Mouse (Mus musculus) MEL (cell line): Measurements from ENCODE around the gene Fam234b. TPM values are rescaled to one million over a fixed set of nuclear protein-coding genes. Genes with fewer than 3 reads are reported as not detected.
A peak's percentile ranks its signal among the peaks of the same experiment; 100 is the strongest.

Source experiments
- DNase-seq: peaks from one replicate; pipeline ENCODE4 v3.0.0; 2011; ENCODE audit warnings: low read depth, low spot score
- H3K27ac ChIP-seq: 2 replicates; pipeline ENCODE4 v1.5.1; 2012; ENCODE audit warnings: low read depth, mild to moderate bottlenecking, control low read depth, low read length, moderate library complexity; ENCODE audit not compliant: control insufficient read depth
- H3K27me3 ChIP-seq, 2 experiments: fragments of 150-350 bp in 1 of 2; sonication (generic) in 1 of 2; 2 replicates each; pipeline ENCODE4 v1.6.1; 2012; ENCODE audit warnings: low read length in 2 of 2, mild to moderate bottlenecking in 2 of 2, improper control_type of control experiment in 1 of 2, moderate library complexity in 1 of 2; ENCODE audit not compliant: insufficient read depth in 2 of 2, control insufficient read depth in 1 of 2
- H3K36me3 ChIP-seq, 2 experiments: 2 replicates each; pipeline ENCODE4 v1.6.1; 2012 to 2014; ENCODE audit warnings: low read length in 2 of 2, improper control_type of control experiment in 1 of 2, inconsistent platforms in 1 of 2, mild to moderate bottlenecking in 1 of 2; ENCODE audit not compliant: insufficient read depth in 2 of 2, control insufficient read depth in 1 of 2
- H3K4me1 ChIP-seq, 2 experiments: fragments of 150-350 bp in 1 of 2; sonication (generic) in 1 of 2; 2 replicates each; pipeline ENCODE4 v1.6.1; 2012; ENCODE audit warnings: low read length in 2 of 2, improper control_type of control experiment in 1 of 2, mild to moderate bottlenecking in 1 of 2; ENCODE audit not compliant: insufficient read depth in 2 of 2, control insufficient read depth in 1 of 2
- H3K4me3 ChIP-seq, 2 experiments: fragments of 150-350 bp in 1 of 2; sonication (generic) in 1 of 2; 2 replicates each; pipeline ENCODE4 v1.5.1; 2012; ENCODE audit warnings: low read depth in 2 of 2, low read length in 2 of 2, mild to moderate bottlenecking in 2 of 2, moderate library complexity in 2 of 2, control low read depth in 1 of 2, improper control_type of control experiment in 1 of 2; ENCODE audit not compliant: control insufficient read depth in 1 of 2, insufficient read depth in 1 of 2
- H3K79me2 ChIP-seq: 2 replicates; pipeline ENCODE4 v1.6.1; 2012; ENCODE audit warnings: mild to moderate bottlenecking, low read length, moderate library complexity; ENCODE audit not compliant: control insufficient read depth, poor library complexity, insufficient read depth
- H3K9ac ChIP-seq: 2 replicates; pipeline ENCODE4 v1.6.1; 2012; ENCODE audit warnings: low read depth, mild to moderate bottlenecking, control low read depth, low read length, moderate library complexity; ENCODE audit not compliant: control insufficient read depth, poor library complexity, severe bottlenecking
- H3K9me3 ChIP-seq: fragments of 150-350 bp; sonication (generic); replicated peaks from 2 replicates; pipeline ENCODE4 v1.6.1; 2012; ENCODE audit warnings: mild to moderate bottlenecking, low read length, improper control_type of control experiment, moderate library complexity; ENCODE audit not compliant: insufficient read depth
- BHLHE40 ChIP-seq: IDR thresholded peaks from 2 replicates; pipeline ENCODE4 v1.6.1; 2012; ENCODE audit warnings: low read depth, mild to moderate bottlenecking, inconsistent platforms, low read length, improper control_type of control experiment, borderline replicate concordance
- CHD2 ChIP-seq: IDR thresholded peaks from 2 replicates; pipeline ENCODE4 v1.6.1; 2011; ENCODE audit warnings: low read length, improper control_type of control experiment
- CTCF ChIP-seq, 3 experiments: IDR thresholded peaks in 2 of 3; conservative IDR thresholded peaks in 1 of 3; 2 replicates each; pipeline ENCODE4 v1.5.1; 2011 to 2012; ENCODE audit warnings: low read length in 3 of 3, low read depth in 2 of 3, mild to moderate bottlenecking in 2 of 3, improper control_type of control experiment in 1 of 3, inconsistent platforms in 1 of 3, mixed read lengths in 1 of 3, moderate library complexity in 1 of 3; ENCODE audit not compliant: control insufficient read depth in 1 of 3, insufficient read depth in 1 of 3, poor library complexity in 1 of 3, severe bottlenecking in 1 of 3
- ELF1 ChIP-seq: IDR thresholded peaks from 2 replicates; pipeline ENCODE4 v1.6.1; 2014; ENCODE audit warnings: low read depth, mild to moderate bottlenecking, inconsistent platforms, low read length, improper control_type of control experiment, moderate library complexity
- EP300 ChIP-seq, 2 experiments: IDR thresholded peaks; 2 replicates each; pipeline ENCODE4 v1.6.1; 2011; ENCODE audit warnings: improper control_type of control experiment in 2 of 2, low read length in 2 of 2, low read depth in 1 of 2, mild to moderate bottlenecking in 1 of 2
- ETS1 ChIP-seq: IDR thresholded peaks from 2 replicates; pipeline ENCODE4 v1.6.1; 2012; ENCODE audit warnings: low read depth, mild to moderate bottlenecking, inconsistent platforms, low read length, improper control_type of control experiment, moderate library complexity
- GABPA ChIP-seq: IDR thresholded peaks from 2 replicates; pipeline ENCODE4 v1.6.1; 2012; ENCODE audit warnings: low read depth, mild to moderate bottlenecking, inconsistent platforms, low read length, improper control_type of control experiment, moderate library complexity
- HCFC1 ChIP-seq: IDR thresholded peaks from 2 replicates; pipeline ENCODE4 v1.6.1; 2012; ENCODE audit warnings: low read depth, mild to moderate bottlenecking, inconsistent platforms, low read length, improper control_type of control experiment, moderate library complexity
- MAFK ChIP-seq: IDR thresholded peaks from 2 replicates; pipeline ENCODE4 v1.6.1; 2011; ENCODE audit warnings: low read depth, mild to moderate bottlenecking, low read length, improper control_type of control experiment, borderline replicate concordance
- MAX ChIP-seq: IDR thresholded peaks from 2 replicates; pipeline ENCODE4 v1.6.1; 2011; ENCODE audit warnings: low read length, improper control_type of control experiment
- MYB ChIP-seq: IDR thresholded peaks from 2 replicates; pipeline ENCODE4 v1.6.1; 2011; ENCODE audit warnings: mild to moderate bottlenecking, low read depth, low read length, improper control_type of control experiment
- POLR2AphosphoS2 ChIP-seq: IDR thresholded peaks from 2 replicates; pipeline ENCODE4 v1.6.1; 2011; ENCODE audit warnings: low read length, improper control_type of control experiment
- POLR2AphosphoS5 ChIP-seq: IDR thresholded peaks from 2 replicates; pipeline ENCODE4 v1.6.1; 2012; ENCODE audit warnings: low read depth, borderline replicate concordance, mild to moderate bottlenecking, inconsistent platforms, low read length, moderate library complexity, mixed read lengths
- RAD21 ChIP-seq: IDR thresholded peaks from 2 replicates; pipeline ENCODE4 v1.6.1; 2011; ENCODE audit warnings: mild to moderate bottlenecking, low read depth, low read length, improper control_type of control experiment
- RCOR1 ChIP-seq: IDR thresholded peaks from 2 replicates; pipeline ENCODE4 v1.6.1; 2012; ENCODE audit warnings: low read depth, mild to moderate bottlenecking, inconsistent platforms, low read length, improper control_type of control experiment
- SMC3 ChIP-seq: IDR thresholded peaks from 2 replicates; pipeline ENCODE4 v1.6.1; 2011; ENCODE audit warnings: low read depth, low read length, improper control_type of control experiment
- TAL1 ChIP-seq: IDR thresholded peaks from 2 replicates; pipeline ENCODE4 v1.6.1; 2012; ENCODE audit warnings: mild to moderate bottlenecking, inconsistent platforms, low read length, moderate library complexity, mixed read lengths
- ZKSCAN1 ChIP-seq: IDR thresholded peaks from 2 replicates; pipeline ENCODE4 v1.6.1; 2012; ENCODE audit warnings: low read depth, mild to moderate bottlenecking, inconsistent platforms, low read length, improper control_type of control experiment, moderate library complexity
- ZNF384 ChIP-seq: IDR thresholded peaks from 2 replicates; pipeline ENCODE4 v1.6.1; 2012; ENCODE audit warnings: low read depth, mild to moderate bottlenecking, inconsistent platforms, low read length, improper control_type of control experiment
- polyA plus RNA-seq, 2 experiments: library from polyadenylated mRNA; stranded (reverse) in 1 of 2; unstranded in 1 of 2; fragments of >175 nt in 1 of 2; fragments of >200 nt in 1 of 2; gene quantifications; 2 replicates each; pipeline versions ENCODE4 v1.2.1 to v1.2.4; 2012; ENCODE audit warnings: low replicate concordance in 2 of 2, low read depth in 1 of 2; ENCODE audit not compliant: insufficient read length in 2 of 2, insufficient read depth in 1 of 2, missing spikeins in 1 of 2
- total RNA-seq: library from RNA; depleted of rRNA; stranded (reverse); fragments of 300-350 nt; gene quantifications from 2 replicates; pipeline ENCODE4 v1.2.3, GENCODE M21; 2012

Fam234b gene
- total and polyA plus RNA-seq, 3 experiments: 12.2 to 20.5 TPM; not detected in 1

DNA sequence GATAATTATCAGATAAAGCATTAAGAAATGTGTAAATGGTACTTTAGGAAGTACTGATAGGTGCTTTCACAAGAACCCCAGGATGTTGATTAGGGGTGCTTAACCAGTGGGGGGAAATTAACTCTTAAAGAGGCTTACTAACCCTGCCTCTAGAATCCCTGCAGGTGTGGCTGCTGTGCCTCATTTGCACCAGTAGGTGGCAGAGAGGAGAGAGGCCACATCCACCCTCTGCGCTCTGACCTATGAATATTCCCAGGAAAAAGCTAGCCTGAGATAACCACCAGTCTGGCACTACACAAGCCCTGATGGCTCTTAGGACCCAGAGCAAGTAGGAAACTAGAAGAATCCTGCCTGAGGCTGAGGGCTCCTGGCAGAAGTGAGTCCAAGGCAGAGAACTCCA, 49.3 kb upstream of the Fam234b start:
- Histone ChIP-seq H3K79me2 (no peaks in the 10 kb centered on the region), H3K36me3 (no peaks in the 10 kb centered on the region), H3K27ac (no peak overlapping the region), H3K9ac (no peak overlapping the region), H3K9me3 (no peaks in the 10 kb centered on the region), H3K27me3 (no peaks in the 10 kb centered on the region), H3K4me3 (no peak overlapping the region), H3K4me1 (no peaks in the 10 kb centered on the region)
- peak; percentile 32 for DNase-seq
- no peak for TF ChIP-seq TAL1
- no peak for TF ChIP-seq MYB
- peak; percentile 71 for TF ChIP-seq SMC3
- no peak for TF ChIP-seq ZKSCAN1
- TF ChIP-seq RAD21: peak; percentile 34
- TF ChIP-seq CTCF (IDR thresholded peaks at IDR 0.05 in 2 of 3, conservative IDR thresholded peaks at IDR 0.05 in 1 of 3; ENCODE audit: control insufficient read depth in 1 of 3, insufficient read depth in 1 of 3, low read depth in 2 of 3, low read length in 3 of 3, poor library complexity in 1 of 3, severe bottlenecking in 1 of 3): peak; percentile 54 to 65 (median 56)
- TF ChIP-seq, all 39 proteins: peak for 3

DNA sequence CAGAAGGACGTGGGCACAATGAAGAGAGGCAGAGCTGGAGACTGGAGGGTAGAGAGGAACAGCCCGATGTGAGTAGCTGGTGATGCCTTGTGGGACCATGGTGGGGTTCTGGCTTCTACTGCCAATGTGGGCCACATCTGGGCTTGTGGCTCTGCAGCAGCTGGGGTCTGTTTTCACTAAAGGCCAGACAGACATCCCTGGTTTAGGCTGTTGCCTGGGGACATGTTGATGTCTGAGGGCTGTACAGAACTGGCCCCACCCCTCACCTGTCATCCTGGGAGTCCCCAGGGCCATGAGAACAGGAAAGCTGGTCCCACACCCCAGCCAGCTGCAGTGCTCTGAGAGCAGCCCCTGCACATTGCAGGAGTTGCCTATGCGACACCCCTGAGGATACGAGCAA, 48.6 kb upstream of the Fam234b start:
- no peak for DNase-seq
- no peaks in the 10 kb centered on the region for H3K79me2 ChIP-seq
- H3K27me3 ChIP-seq: no peaks in the 10 kb centered on the region
- no peak overlapping the region for H3K4me3 ChIP-seq
- no peaks in the 10 kb centered on the region for H3K4me1 ChIP-seq
- H3K27ac ChIP-seq: no peak overlapping the region
- TF ChIP-seq RCOR1 (no peak), MAX (no peak), POLR2AphosphoS5 (no peak), ELF1 (no peak), MAFK (no peak), ZNF384 (no peak), POLR2AphosphoS2 (no peak), HCFC1 (no peak), GABPA (no peak), CTCF (IDR thresholded peaks at IDR 0.05 in 2 of 3, conservative IDR thresholded peaks at IDR 0.05 in 1 of 3; ENCODE audit: control insufficient read depth in 1 of 3, insufficient read depth in 1 of 3, low read depth in 2 of 3, low read length in 3 of 3, poor library complexity in 1 of 3, severe bottlenecking in 1 of 3) (no peak), CHD2 (no peak), BHLHE40 (no peak), EP300 (IDR thresholded peaks at IDR 0.05; ENCODE audit: low read depth in 1 of 2, low read length in 2 of 2) (no peak), ETS1 (no peak)
- no peaks in the 10 kb centered on the region for H3K9me3 ChIP-seq
- H3K9ac ChIP-seq: no peak overlapping the region
- no peaks in the 10 kb centered on the region for H3K36me3 ChIP-seq
